Mouse (Mus musculus) heart, embryonic 10.5 days (tissue): Measurements from ENCODE around the gene Gm5105. TPM values are rescaled to one million over a fixed set of nuclear protein-coding genes. Genes with fewer than 3 reads are reported as not detected.
A peak's percentile ranks its signal among the peaks of the same experiment; 100 is the strongest.

Experiments
- DNase-seq: peaks from one replicate; pipeline ENCODE4 v3.0.0-alpha.2; 2017; ENCODE audit warnings: low spot score
- H3K27ac ChIP-seq: fragments of 300-500 bp; sonication (generic); 2 replicates; pipeline ENCODE4 v1.5.1; 2016; ENCODE audit warnings: mild to moderate bottlenecking
- H3K27me3 ChIP-seq: fragments of 300-500 bp; sonication (generic); 2 replicates; pipeline ENCODE4 v1.6.1; 2016; ENCODE audit warnings: mild to moderate bottlenecking; ENCODE audit not compliant: poor library complexity, insufficient read depth, severe bottlenecking
- H3K36me3 ChIP-seq: fragments of 300-500 bp; sonication (generic); 2 replicates; pipeline ENCODE4 v1.6.1; 2016; ENCODE audit warnings: mild to moderate bottlenecking, moderate library complexity
- H3K4me1 ChIP-seq: fragments of 300-500 bp; sonication (generic); 2 replicates; pipeline ENCODE4 v1.6.1; 2016; ENCODE audit warnings: mild to moderate bottlenecking
- H3K4me3 ChIP-seq: fragments of 300-500 bp; sonication (generic); 2 replicates; pipeline ENCODE4 v1.5.1; 2016; ENCODE audit warnings: mild to moderate bottlenecking, moderate library complexity
- H3K9me3 ChIP-seq: fragments of 300-500 bp; sonication (generic); 2 replicates; pipeline ENCODE4 v1.6.1; 2016; ENCODE audit warnings: mild to moderate bottlenecking, moderate library complexity
- WGBS: fragments of 180-500 bp; shearing (Covaris S2); methylation state at CpG from one replicate; pipeline ENCODE4 v1.1.7; 2016; 5-methylcytosine and 5-hydroxymethylcytosine counted together
- polyA plus RNA-seq: library from polyadenylated mRNA; unstranded; fragments of >200 nt; fragmentation: Nextera tagmentation; extraction: Ambion mirVana; gene quantifications from 2 replicates; pipeline ENCODE4 v1.2.1, GENCODE M21; 2016

Gm5105 gene
- polyA plus RNA-seq, 1 experiment from 2014 or later: not detected

- H3K36me3 ChIP-seq: no peaks in the 10 kb centered on the region
- H3K4me3 ChIP-seq: no peak overlapping the region
- peak overlapping the region; percentile 52; the same call in 1 of the 2 replicates for H3K27ac ChIP-seq
- no peaks in the 10 kb centered on the region for H3K27me3 ChIP-seq
- peaks cover 3% of the 10 kb centered on the region; the same call in 1 of the 2 replicates for H3K4me1 ChIP-seq
- no peaks in the 10 kb centered on the region for H3K9me3 ChIP-seq
- DNase-seq: no peak
- WGBS: 67% methylated on average over 3 of the region's 3 CpGs
These were observed 25.4 kb downstream of the Gm5105 start for GRCm38 (mm10) chr3:138041591-138042301.

- Histone ChIP-seq H3K4me1 (peaks cover 3% of the 10 kb centered on the region; the same call in 1 of the 2 replicates), H3K9me3 (no peaks in the 10 kb centered on the region), H3K4me3 (no peak overlapping the region), H3K27me3 (no peaks in the 10 kb centered on the region), H3K27ac (no peak overlapping the region), H3K36me3 (no peaks in the 10 kb centered on the region)
- DNase-seq: no peak
- WGBS: 66% methylated on average over 2 of the region's 2 CpGs
These were observed 26.2 kb downstream of the Gm5105 start for GRCm38 (mm10) chr3:138040938-138041337.

- no peak overlapping the region for H3K4me3 ChIP-seq
- no peak for DNase-seq
- H3K9me3 ChIP-seq: no peaks in the 10 kb centered on the region
- 64% methylated on average over 6 of the region's 6 CpGs for WGBS
- no peaks in the 10 kb centered on the region for H3K4me1 ChIP-seq
- H3K27me3 ChIP-seq: no peaks in the 10 kb centered on the region
- H3K36me3 ChIP-seq: no peaks in the 10 kb centered on the region
- no peak overlapping the region for H3K27ac ChIP-seq
These were observed 33.2 kb downstream of the Gm5105 start for GRCm38 (mm10) chr3:138033986-138034385.

- peaks cover 16% of the 10 kb centered on the region for H3K4me1 ChIP-seq
- H3K4me3 ChIP-seq: no peak overlapping the region
- H3K9me3 ChIP-seq: no peaks in the 10 kb centered on the region
- DNase-seq: no peak
- H3K27ac ChIP-seq: no peak overlapping the region
- H3K36me3 ChIP-seq: no peaks in the 10 kb centered on the region
- no peaks in the 10 kb centered on the region for H3K27me3 ChIP-seq
- 84% methylated on average over 6 of the region's 6 CpGs for WGBS
These were observed 36.6 kb downstream of the Gm5105 start for GRCm38 (mm10) chr3:138030563-138030962.

GRCm38 (mm10) chr3:138029351-138029750, 37.8 kb downstream of the Gm5105 start:
- Histone ChIP-seq H3K9me3 (no peaks in the 10 kb centered on the region), H3K36me3 (no peaks in the 10 kb centered on the region), H3K27ac (no peak overlapping the region), H3K27me3 (no peaks in the 10 kb centered on the region), H3K4me1 (peaks cover 16% of the 10 kb centered on the region), H3K4me3 (no peak overlapping the region)
- 84% methylated on average over 5 of the region's 5 CpGs for WGBS
- no peak for DNase-seq

- Histone ChIP-seq H3K36me3 (no peaks in the 10 kb centered on the region), H3K4me3 (no peak overlapping the region), H3K27me3 (no peaks in the 10 kb centered on the region), H3K4me1 (peaks cover 16% of the 10 kb centered on the region), H3K27ac (no peak overlapping the region), H3K9me3 (no peaks in the 10 kb centered on the region)
- no peak for DNase-seq
- WGBS: 81% methylated on average over 5 of the region's 5 CpGs
These were observed 39.4 kb downstream of the Gm5105 start for GRCm38 (mm10) chr3:138027575-138028362.

GRCm38 (mm10) chr3:138026286-138026685, 40.9 kb downstream of the Gm5105 start:
- Histone ChIP-seq H3K27ac (peak overlapping the region; percentile 74; the same call in 1 of the 2 replicates), H3K27me3 (no peaks in the 10 kb centered on the region), H3K4me1 (peaks cover 16% of the 10 kb centered on the region), H3K9me3 (no peaks in the 10 kb centered on the region), H3K4me3 (peak overlapping the region; percentile 12; the same call in 1 of the 2 replicates), H3K36me3 (no peaks in the 10 kb centered on the region)
- no peak for DNase-seq
- 47% methylated on average over 10 of the region's 10 CpGs for WGBS

GRCm38 (mm10) chr3:138022651-138023050, 44.5 kb downstream of the Gm5105 start:
- DNase-seq: no peak
- no peaks in the 10 kb centered on the region for H3K9me3 ChIP-seq
- H3K36me3 ChIP-seq: no peaks in the 10 kb centered on the region
- peaks cover 12% of the 10 kb centered on the region for H3K4me1 ChIP-seq
- H3K4me3 ChIP-seq: no peak overlapping the region
- WGBS: 82% methylated on average over 4 of the region's 4 CpGs
- no peaks in the 10 kb centered on the region for H3K27me3 ChIP-seq
- H3K27ac ChIP-seq: no peak overlapping the region

- Histone ChIP-seq H3K27me3 (no peaks in the 10 kb centered on the region), H3K4me1 (peaks cover 6% of the 10 kb centered on the region; the same call in 1 of the 2 replicates), H3K36me3 (no peaks in the 10 kb centered on the region), H3K27ac (no peak overlapping the region), H3K4me3 (no peak overlapping the region), H3K9me3 (no peaks in the 10 kb centered on the region)
- WGBS: 85% methylated on average over 4 of the region's 4 CpGs
- DNase-seq: no peak
These were observed 45.2 kb downstream of the Gm5105 start for GRCm38 (mm10) chr3:138022003-138022402.

GRCm38 (mm10) chr3:138016810-138017209, 50.4 kb downstream of the Gm5105 start:
- H3K4me1 ChIP-seq: peaks cover 2% of the 10 kb centered on the region; the same call in 1 of the 2 replicates
- WGBS: 85% methylated on average over 12 of the region's 12 CpGs
- H3K27ac ChIP-seq: no peak overlapping the region
- no peaks in the 10 kb centered on the region for H3K9me3 ChIP-seq
- no peak for DNase-seq
- H3K36me3 ChIP-seq: no peaks in the 10 kb centered on the region
- no peak overlapping the region for H3K4me3 ChIP-seq
- no peaks in the 10 kb centered on the region for H3K27me3 ChIP-seq

- H3K4me3 ChIP-seq: no peak overlapping the region
- 38% methylated on average over 2 of the region's 2 CpGs for WGBS
- no peaks in the 10 kb centered on the region for H3K36me3 ChIP-seq
- no peak overlapping the region for H3K27ac ChIP-seq
- no peak for DNase-seq
- peaks cover 13% of the 10 kb centered on the region for H3K4me1 ChIP-seq
- H3K27me3 ChIP-seq: no peaks in the 10 kb centered on the region
- H3K9me3 ChIP-seq: no peaks in the 10 kb centered on the region
These were observed 52.5 kb downstream of the Gm5105 start for GRCm38 (mm10) chr3:138014725-138015124.

- H3K4me3 ChIP-seq: no peak overlapping the region
- 62% methylated on average over 4 of the region's 4 CpGs for WGBS
- H3K27ac ChIP-seq: no peak overlapping the region
- peaks cover 22% of the 10 kb centered on the region for H3K4me1 ChIP-seq
- no peak for DNase-seq
- H3K9me3 ChIP-seq: no peaks in the 10 kb centered on the region
- no peaks in the 10 kb centered on the region for H3K36me3 ChIP-seq
- H3K27me3 ChIP-seq: no peaks in the 10 kb centered on the region
These were observed 54.8 kb downstream of the Gm5105 start for GRCm38 (mm10) chr3:138012351-138012750.

- Histone ChIP-seq H3K4me3 (no peak overlapping the region), H3K27me3 (no peaks in the 10 kb centered on the region), H3K9me3 (no peaks in the 10 kb centered on the region), H3K27ac (peak overlapping the region; percentile 32; the same call in 1 of the 2 replicates), H3K36me3 (no peaks in the 10 kb centered on the region), H3K4me1 (peaks cover 35% of the 10 kb centered on the region)
- no peak for DNase-seq
- WGBS: 59% methylated on average over 6 of the region's 6 CpGs
These were observed 59.0 kb downstream of the Gm5105 start for GRCm38 (mm10) chr3:138008152-138008551.
